Mouse (Mus musculus): Measurements from ENCODE around the gene Traf3ip1.
A peak's percentile ranks its signal among the peaks of the same experiment; 100 is the strongest.

Traf3ip1 gene

GRCm38 (mm10) chr1:91494457-91495140 is at the start of gene Traf3ip1:
Traf3ip1 (plus strand) TSS chr1:91494647.
- peak; percentile 94 for DNase-seq (ENCODE audit: low read depth, low spot score)

GRCm38 (mm10) chr1:91444841-91445830 is 49.3 kb upstream of the Traf3ip1 start:
- DNase-seq (ENCODE audit: low read depth, low spot score): no peak

GRCm38 (mm10) chr1:91446060-91446459 is 48.4 kb upstream of the Traf3ip1 start:
- DNase-seq (ENCODE audit: low read depth, low spot score): no peak

- no peak for DNase-seq (ENCODE audit: low read depth, low spot score)
Measured at GRCm38 (mm10) chr1:91446511-91446910, 47.9 kb upstream of the Traf3ip1 start.

GRCm38 (mm10) chr1:91448688-91449087 is 45.8 kb upstream of the Traf3ip1 start:
- DNase-seq (ENCODE audit: low read depth, low spot score): no peak

- DNase-seq (ENCODE audit: low read depth, low spot score): no peak
Measured at GRCm38 (mm10) chr1:91450851-91451250, 43.6 kb upstream of the Traf3ip1 start.

- no peak for DNase-seq (ENCODE audit: low read depth, low spot score)
Measured at GRCm38 (mm10) chr1:91451547-91452084, 42.8 kb upstream of the Traf3ip1 start.

GRCm38 (mm10) chr1:91453932-91454331 is 40.5 kb upstream of the Traf3ip1 start:
- DNase-seq (ENCODE audit: low read depth, low spot score): no peak

GRCm38 (mm10) chr1:91454366-91454765 is 40.1 kb upstream of the Traf3ip1 start:
- no peak for DNase-seq (ENCODE audit: low read depth, low spot score)

- no peak for DNase-seq (ENCODE audit: low read depth, low spot score)
Measured at GRCm38 (mm10) chr1:91454927-91455326, 39.5 kb upstream of the Traf3ip1 start.

GRCm38 (mm10) chr1:91455661-91456161 is 38.7 kb upstream of the Traf3ip1 start:
- no peak for DNase-seq (ENCODE audit: low read depth, low spot score)

- DNase-seq (ENCODE audit: low read depth, low spot score): no peak
Measured at GRCm38 (mm10) chr1:91456301-91456801, 38.1 kb upstream of the Traf3ip1 start.

- no peak for DNase-seq (ENCODE audit: low read depth, low spot score)
Measured at GRCm38 (mm10) chr1:91457116-91457515, 37.3 kb upstream of the Traf3ip1 start.

- DNase-seq (ENCODE audit: low read depth, low spot score): no peak
Measured at GRCm38 (mm10) chr1:91457698-91458097, 36.7 kb upstream of the Traf3ip1 start.

- DNase-seq (ENCODE audit: low read depth, low spot score): no peak
Measured at GRCm38 (mm10) chr1:91458223-91458861, 36.1 kb upstream of the Traf3ip1 start.

- DNase-seq (ENCODE audit: low read depth, low spot score): peak; percentile 99
Measured at GRCm38 (mm10) chr1:91459059-91459809, 35.2 kb upstream of the Traf3ip1 start, which contains the start of gene Per2. Per2 (minus strand) TSS chr1:91459324.

- DNase-seq (ENCODE audit: low read depth, low spot score): no peak
Measured at GRCm38 (mm10) chr1:91460069-91460468, 34.4 kb upstream of the Traf3ip1 start.

GRCm38 (mm10) chr1:91460564-91460963 is 33.9 kb upstream of the Traf3ip1 start:
- DNase-seq (ENCODE audit: low read depth, low spot score): peak; percentile 25

- no peak for DNase-seq (ENCODE audit: low read depth, low spot score)
Measured at GRCm38 (mm10) chr1:91463336-91463995, 31.0 kb upstream of the Traf3ip1 start.

GRCm38 (mm10) chr1:91464436-91464835 is 30.0 kb upstream of the Traf3ip1 start:
- no peak for DNase-seq (ENCODE audit: low read depth, low spot score)

Measured in ES-CJ7 (cell line).